Mouse (Mus musculus) bone marrow macrophage, adult 2 months (primary cell): ENCODE data around the gene Bbc3.

Source experiments
- CTCF ChIP-seq: IDR thresholded peaks from 2 replicates; pipeline ENCODE4 v1.5.1; 2012; ENCODE audit warnings: low read depth, mild to moderate bottlenecking, low read length, moderate library complexity
- POLR2A ChIP-seq: IDR thresholded peaks from 2 replicates; pipeline ENCODE4 v1.6.1; 2012; ENCODE audit warnings: mild to moderate bottlenecking, low read depth, low read length, borderline replicate concordance

DNA sequence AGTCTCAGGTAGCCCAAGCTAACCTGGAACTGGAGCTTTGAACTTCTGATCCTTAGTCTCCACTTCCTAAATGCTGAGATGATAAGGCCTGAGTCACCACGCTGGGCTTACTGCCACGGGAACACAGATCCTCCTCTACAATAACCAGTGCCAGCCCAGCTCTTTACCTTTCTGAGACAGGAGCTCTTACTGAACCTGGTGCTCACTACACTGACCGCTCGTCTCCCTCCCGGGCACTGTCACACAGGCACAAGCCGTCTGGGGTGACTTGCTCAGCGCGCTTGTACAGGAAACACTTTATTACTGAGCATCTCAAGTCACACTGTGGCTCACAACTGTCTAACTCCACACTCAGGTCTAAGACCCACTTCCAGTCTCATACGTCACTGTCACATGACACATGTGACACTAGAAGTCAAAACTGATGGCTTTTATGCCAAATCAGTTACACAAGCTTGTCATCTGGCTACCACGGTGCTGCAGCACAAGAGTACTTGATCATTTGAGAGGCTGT lies 58.0 kb downstream of the Bbc3 start:
- TF ChIP-seq CTCF = no peak
- no peak for TF ChIP-seq POLR2A
